In genomic region chr10:13016573-13016972, GRCm38 (mm10) we compare ENCODE assay signal across 9 mouse cellular contexts. TPM values are rescaled to one million over a fixed set of nuclear protein-coding genes. Genes with fewer than 3 reads are reported as not detected.
DNase-seq lines count a peak whose midpoint lies in the region; ATAC-seq and TF ChIP-seq lines count a peak whose summit lies in the region.
"Had no signal": no experiment of that assay in that cellular context is flagged by ENCODE, and none has a peak within 500 bp of the region (broad histone marks: within the 10 kb centered on the region; RNA-seq: fewer than 3 reads in every experiment).

No protein-coding gene starts in this region.

- intact Hi-C loops in gastrocnemius, adult 2 months (cut with DNase I), result loop anchor here (1.0 to 10.0 kb wide), 6 partner anchors 71 to 1378 kb away; partner anchors contain the start of genes Adat2 and Pex3
- intact Hi-C loops in gastrocnemius, postnatal 36 days (cut with DNase I), result loop anchor here (2.0 to 10.0 kb wide), 5 partner anchors 71 to 1376 kb away; partner anchors contain the start of gene Ltv1

- no peak overlapping the region for H3K4me3 ChIP-seq in gastrocnemius, adult 2 months
- no peak overlapping the region for H3K4me3 ChIP-seq in embryonic facial prominence, embryonic 12.5 days
- no peak overlapping the region for H3K4me3 ChIP-seq in lung, postnatal 0 days (ENCODE audit: low read depth, low read length)
- H3K4me3 ChIP-seq: megakaryocyte, embryonic 14.5 days had no signal

- no peaks in the 10 kb centered on the region for H3K36me3 ChIP-seq in embryonic facial prominence, embryonic 12.5 days
- no peaks in the 10 kb centered on the region for H3K36me3 ChIP-seq in lung, postnatal 0 days (ENCODE audit: insufficient read depth, low read length)

- TF ChIP-seq CTCF in gastrocnemius, adult 2 months (IDR thresholded peaks at IDR 0.05), result peak; percentile 84
- TF ChIP-seq CTCF in lung, postnatal 0 days (IDR thresholded peaks at IDR 0.05), result peak; percentile 82

- no peak for TF ChIP-seq EP300 in lung, postnatal 0 days (IDR thresholded peaks at IDR 0.05)

- DNase-seq in gastrocnemius, adult 2 months, result peak; percentile 28
- no peak for DNase-seq in gastrocnemius, postnatal 36 days
- peak; percentile 67 for DNase-seq in T-cell, adult 2 months (ENCODE audit: low spot score)
- peak; percentile 41 to 86 for DNase-seq in layer of hippocampus, adult 18-20 months (ENCODE audit: low spot score in 2 of 2)
- peak; percentile 86 for DNase-seq in lung, postnatal 0 days (ENCODE audit: low spot score)
- peak; percentile 25 for DNase-seq in right cerebral cortex, postnatal 14 days

- H3K4me1 ChIP-seq in embryonic facial prominence, embryonic 12.5 days, result no peaks in the 10 kb centered on the region
- H3K4me1 ChIP-seq in lung, postnatal 0 days (ENCODE audit: insufficient read depth, low read depth, low read length), result no peaks in the 10 kb centered on the region

- 25% methylated on average over 4 of the region's 4 CpGs for WGBS in embryonic facial prominence, embryonic 12.5 days
- WGBS in lung, postnatal 0 days, result 22% methylated on average over 4 of the region's 4 CpGs

- no peaks in the 10 kb centered on the region for H3K9me3 ChIP-seq in embryonic facial prominence, embryonic 12.5 days
- H3K9me3 ChIP-seq in lung, postnatal 0 days (ENCODE audit: low read length), result no peaks in the 10 kb centered on the region
- H3K9me3 ChIP-seq: megakaryocyte, embryonic 14.5 days had no signal

- no peak overlapping the region for H3K9ac ChIP-seq in embryonic facial prominence, embryonic 12.5 days
- H3K9ac ChIP-seq in lung, postnatal 0 days (replicated peaks; ENCODE audit: low read depth), result no peak overlapping the region

- ATAC-seq in embryonic facial prominence, embryonic 12.5 days (ENCODE audit: insufficient number of reproducible peaks, insufficient read depth, low FRiP score, low TSS enrichment), result 0 out of 2 replicates have a peak, but pooled peaks have one; percentile 62
- ATAC-seq in hematopoietic stem cell, adult 5-6 weeks (replicated peaks in 1 of 2; ENCODE audit: insufficient read depth in 1 of 2, low FRiP score in 2 of 2, low TSS enrichment in 1 of 2, low read depth in 1 of 2, poor library complexity in 2 of 2, severe bottlenecking in 2 of 2), result peak; percentile 81 to 88
- peak; percentile 64 for ATAC-seq in lung, postnatal 0 days

- no peaks in the 10 kb centered on the region for H3K27me3 ChIP-seq in embryonic facial prominence, embryonic 12.5 days
- H3K27me3 ChIP-seq in lung, postnatal 0 days (replicated peaks; ENCODE audit: insufficient read depth, low read length), result no peaks in the 10 kb centered on the region
- H3K27me3 ChIP-seq: megakaryocyte, embryonic 14.5 days had no signal

- H3K27ac ChIP-seq in gastrocnemius, adult 2 months, result no peak overlapping the region
- H3K27ac ChIP-seq in embryonic facial prominence, embryonic 12.5 days, result no peak overlapping the region
- H3K27ac ChIP-seq in lung, postnatal 0 days (ENCODE audit: low read length), result no peak overlapping the region

- H3K4me2 ChIP-seq in embryonic facial prominence, embryonic 12.5 days (replicated peaks), result no peak overlapping the region
- no peak overlapping the region for H3K4me2 ChIP-seq in lung, postnatal 0 days (replicated peaks; ENCODE audit: low read depth, low read length)

RNA-seq across cellular contexts. Expression of gene Sf3b5, which starts 11.4 kb away (rescaled TPM):
- total RNA-seq in gastrocnemius, adult 2 months (2021), result 1 to 10 TPM; 5.0 to 5.3 TPM
- 1 to 10 TPM; 4.2 to 4.4 TPM for total RNA-seq in gastrocnemius, postnatal 36 days (2021)
- 38.0 and 39.9 TPM in 2 replicates for polyA plus RNA-seq in embryonic facial prominence, embryonic 12.5 days (2016; fragmentation: Nextera tagmentation; extraction: Ambion mirVana)
- total RNA-seq in hematopoietic stem cell, adult 5-6 weeks (2017), result 11.6 and 14.0 TPM in 2 replicates
- total RNA-seq in layer of hippocampus, adult 18-20 months (2021), result 10 to 100 TPM; 10.1 to 10.3 TPM
- polyA plus RNA-seq in lung, postnatal 0 days (2015; fragmentation: Nextera tagmentation; extraction: Ambion mirVana), result 27.1 TPM in 2 replicates

RNA-seq across cellular contexts. Expression of gene Plagl1, which starts 43.7 kb away (rescaled TPM):
- total RNA-seq in gastrocnemius, adult 2 months (2021), result 1 to 10 TPM; 1.0 to 1.5 TPM
- 1 to 10 TPM; 3.3 to 4.3 TPM for total RNA-seq in gastrocnemius, postnatal 36 days (2021)
- polyA plus RNA-seq in embryonic facial prominence, embryonic 12.5 days (2016; fragmentation: Nextera tagmentation; extraction: Ambion mirVana), result 121 and 137 TPM in 2 replicates
- 1.7 TPM in 1 of 2 replicates, not detected in the other for total RNA-seq in hematopoietic stem cell, adult 5-6 weeks (2017)
- 10 to 100 TPM; 26.3 to 28.2 TPM for total RNA-seq in layer of hippocampus, adult 18-20 months (2021)
- polyA plus RNA-seq in lung, postnatal 0 days (2015; fragmentation: Nextera tagmentation; extraction: Ambion mirVana), result 43.4 and 44.8 TPM in 2 replicates

RNA-seq across cellular contexts. Expression of gene Stx11, which starts 52.5 kb away (rescaled TPM):
- total RNA-seq in gastrocnemius, adult 2 months (2021), result under 1 TPM; 0.20 to 0.46 TPM
- total RNA-seq in gastrocnemius, postnatal 36 days (2021), result under 1 TPM; 0.20 to 0.48 TPM
- polyA plus RNA-seq in embryonic facial prominence, embryonic 12.5 days (2016; fragmentation: Nextera tagmentation; extraction: Ambion mirVana), result 3.5 and 4.3 TPM in 2 replicates
- 5.4 and 5.8 TPM in 2 replicates for total RNA-seq in hematopoietic stem cell, adult 5-6 weeks (2017)
- total RNA-seq in layer of hippocampus, adult 18-20 months (2021), result under 1 TPM; 0.13 to 0.37 TPM
- polyA plus RNA-seq in lung, postnatal 0 days (2015; fragmentation: Nextera tagmentation; extraction: Ambion mirVana), result 8.9 and 12.0 TPM in 2 replicates

Comparison
In these comparisons a context has a peak if more than half of its experiments do, and no peak if none do; other contexts are left out.
1. DNase-seq: peak in gastrocnemius, adult 2 months (single experiment), T-cell, adult 2 months (single experiment), layer of hippocampus, adult 18-20 months (2 of 2), lung, postnatal 0 days (single experiment) and right cerebral cortex, postnatal 14 days (single experiment); none in gastrocnemius, postnatal 36 days (0 of 2).
2. RNA of gene Plagl1, which starts 43.7 kb away (total RNA-seq): 26.3 to 28.2 TPM in layer of hippocampus, adult 18-20 months; 3.3 to 4.3 TPM in gastrocnemius, postnatal 36 days, 1.7 TPM in hematopoietic stem cell, adult 5-6 weeks and 1.0 to 1.5 TPM in gastrocnemius, adult 2 months; every median in the first group is over 4 times any median in the second.
3. Peak in every context shown above with its lines, with median percentiles within 50 percentile points of each other: ATAC-seq.